Mouse (Mus musculus) kidney, embryonic 14.5 days (tissue): Measurements from ENCODE around the gene Setmar. TPM values are rescaled to one million over a fixed set of nuclear protein-coding genes. Genes with fewer than 3 reads are reported as not detected.

Source experiments
- polyA plus RNA-seq: library from polyadenylated mRNA; unstranded; fragments of >200 nt; fragmentation: Nextera tagmentation; extraction: Ambion mirVana; gene quantifications from 2 replicates; pipeline ENCODE4 v1.2.1, GENCODE M21; 2014

The Setmar gene
- polyA plus RNA-seq, 1 experiment from 2014 or later = 10.7 TPM

Other genes starting within 250 kb of the Setmar start
- gene Sumf1, start 120.5 kb downstream of the Setmar start, polyA plus RNA-seq = 16.6 and 26.8 TPM in 2 replicates
- gene Itpr1, start 148.1 kb downstream of the Setmar start, polyA plus RNA-seq = 13.8 and 22.4 TPM in 2 replicates